Mouse (Mus musculus): ENCODE measurements around the gene Sln. TPM values are rescaled to one million over a fixed set of nuclear protein-coding genes. Genes with fewer than 3 reads are reported as not detected.

Sln gene
- polyA plus RNA-seq, 1 experiment, result 0.50 TPM

DNA sequence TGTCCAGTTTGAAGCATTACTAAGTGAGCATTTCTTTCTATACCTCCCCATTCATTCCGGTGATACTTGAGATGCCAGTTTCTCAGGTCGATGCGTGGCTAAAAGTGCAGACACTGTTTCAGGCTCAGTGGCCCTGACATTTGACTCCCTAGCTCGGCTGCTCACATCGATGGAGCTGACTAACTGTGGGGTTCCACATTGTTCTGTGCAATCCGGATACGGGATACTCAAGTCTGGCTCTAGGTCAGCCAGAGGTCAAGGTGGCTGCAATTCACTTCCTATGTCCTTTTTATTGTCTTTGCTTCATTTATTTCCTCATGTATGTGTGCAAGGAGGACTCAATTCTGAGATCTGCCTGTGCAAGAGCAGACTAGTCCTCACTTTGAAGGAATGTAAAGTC is 45.9 kb downstream of the Sln start:
- Histone ChIP-seq H3K27ac (ENCODE audit: insufficient read depth, low read length) (no peak overlapping the region), H3K4me1 (ENCODE audit: control insufficient read depth, insufficient read depth, low read length) (no peaks in the 10 kb centered on the region; the same call in 1 of the 2 replicates), H3K4me3 (ENCODE audit: insufficient read depth, low read length) (no peak overlapping the region)
- no peak for TF ChIP-seq POLR2A (IDR thresholded peaks at IDR 0.05; ENCODE audit: extremely low read depth, insufficient read depth, low read length)
- TF ChIP-seq CTCF (IDR thresholded peaks at IDR 0.05; ENCODE audit: extremely low read depth, insufficient read depth, low read length), result no peak

DNA sequence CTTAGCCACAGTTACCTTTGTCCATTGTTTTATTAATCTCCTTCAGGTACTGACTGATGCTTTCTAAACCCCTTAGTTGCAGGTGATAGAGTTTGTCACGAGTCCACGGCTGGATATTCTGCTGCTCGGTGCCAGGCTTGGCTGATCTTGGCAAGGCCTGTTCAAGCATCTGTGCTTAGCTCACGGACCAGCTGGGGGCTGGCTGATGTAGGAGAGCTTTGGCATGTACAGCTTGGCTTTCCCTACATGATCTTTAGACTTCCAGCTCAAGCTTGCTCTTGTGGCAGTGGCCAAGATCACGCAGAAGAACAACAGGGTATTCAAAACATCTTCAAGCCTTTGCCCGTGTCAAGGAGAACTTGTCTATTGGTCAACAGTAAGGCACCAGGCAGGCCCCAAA is 49.9 kb downstream of the Sln start:
- Histone ChIP-seq H3K4me3 (ENCODE audit: insufficient read depth, low read length) (no peak overlapping the region), H3K27ac (ENCODE audit: insufficient read depth, low read length) (no peak overlapping the region), H3K4me1 (ENCODE audit: control insufficient read depth, insufficient read depth, low read length) (peaks cover 2% of the 10 kb centered on the region; the same call in 1 of the 2 replicates)
- no peak for TF ChIP-seq POLR2A (IDR thresholded peaks at IDR 0.05; ENCODE audit: extremely low read depth, insufficient read depth, low read length)
- no peak for TF ChIP-seq CTCF (IDR thresholded peaks at IDR 0.05; ENCODE audit: extremely low read depth, insufficient read depth, low read length)

GRCm38 (mm10) chr9:53903215-53903842 is 53.4 kb downstream of the Sln start:
- Histone ChIP-seq H3K4me1 (ENCODE audit: control insufficient read depth, insufficient read depth, low read length) (peaks cover 4% of the 10 kb centered on the region), H3K27ac (ENCODE audit: insufficient read depth, low read length) (peak overlapping the region; percentile 70; the same call in 1 of the 2 replicates), H3K4me3 (ENCODE audit: insufficient read depth, low read length) (no peak overlapping the region)
- no peak for TF ChIP-seq POLR2A (IDR thresholded peaks at IDR 0.05; ENCODE audit: extremely low read depth, insufficient read depth, low read length)
- TF ChIP-seq CTCF (IDR thresholded peaks at IDR 0.05; ENCODE audit: extremely low read depth, insufficient read depth, low read length), result no peak

Other genes starting within 250 kb of the Sln start
- gene Acat1, start 239.8 kb upstream of the Sln start, polyA plus RNA-seq (2012; rRNA removed), result 68.6 and 69.0 TPM in 2 replicates
- 20.3 and 21.4 TPM in 2 replicates for gene Cul5, start 180.2 kb upstream of the Sln start, polyA plus RNA-seq (2012; rRNA removed)
- 0.45 and 0.69 TPM in 2 replicates for gene Rab39, start 143.9 kb upstream of the Sln start, polyA plus RNA-seq (2012; rRNA removed)
- gene Slc35f2, start 78.6 kb upstream of the Sln start, polyA plus RNA-seq (2012; rRNA removed), result 5.7 and 6.2 TPM in 2 replicates
- 163 and 167 TPM in 2 replicates for gene Elmod1, start 125.1 kb downstream of the Sln start, polyA plus RNA-seq (2012; rRNA removed)
- gene Tnfaip8l3, start 218.2 kb downstream of the Sln start, polyA plus RNA-seq (2012; rRNA removed), result 3.6 and 3.7 TPM in 2 replicates

Data from cortical plate, adult 2 months (tissue).